Mouse (Mus musculus) embryonic stem cell, embryonic (primary cell): ENCODE measurements around the gene Slc50a1.

Experiments used
- CTCF ChIA-PET, 4 experiments: fragments of 300-600 bp in 2 of 4; fragments of 350-600 bp in 2 of 4; sonication (Branson Sonifier 250); formaldehyde crosslinking; loops; one replicate each; lab custom pipeline; 2022; ENCODE audit warnings: inconsistent platforms in 2 of 4; lab: Charles Lee
- POLR2A ChIA-PET, 4 experiments: fragments of 300-600 bp in 2 of 4; fragments of 350-600 bp in 2 of 4; sonication (Branson Sonifier 250); formaldehyde crosslinking; loops; one replicate each; lab custom pipeline; 2022; ENCODE audit warnings: antibody characterized with exemption in 4 of 4, inconsistent platforms in 1 of 4; lab: Charles Lee

Slc50a1 gene

DNA sequence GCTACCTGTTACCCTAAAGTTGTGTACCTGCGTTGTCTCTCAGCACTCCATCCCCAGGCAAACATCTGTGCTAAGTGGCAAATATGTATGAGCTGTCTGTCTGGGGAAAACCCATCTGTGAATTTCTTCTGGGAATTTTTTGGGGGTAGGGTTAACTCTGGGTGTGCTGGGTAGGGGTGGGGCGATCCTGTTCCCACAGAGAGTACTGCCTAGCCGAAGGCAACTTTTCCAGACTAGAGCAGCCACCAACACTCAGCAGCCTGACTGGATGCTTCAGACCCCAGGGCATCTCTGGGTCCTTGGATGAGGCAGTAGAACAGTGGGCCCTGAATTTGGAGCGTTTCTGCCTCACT is 11.9 kb upstream of the Slc50a1 start:
- CTCF ChIA-PET: interaction anchor here (0.5 to 7.1 kb wide), 27 partner anchors 11 to 558 kb away, joined by 3 to 39 read pairs (median 5); partner anchors contain the start of genes Krtcap2 (in 2 of the 4), Trim46 (in 2 of the 4), Dpm3 (in 1 of the 4) and Slc50a1 (in 1 of the 4)
- POLR2A ChIA-PET: interaction anchor here (0.6 to 4.3 kb wide), 15 partner anchors 9 to 1054 kb away, joined by 3 to 35 read pairs (median 4); partner anchors contain the start of genes Gba (in 1 of the 4), Krtcap2 (in 1 of the 4), Mtx1 (in 1 of the 4) and Slc50a1 (in 1 of the 4)

DNA sequence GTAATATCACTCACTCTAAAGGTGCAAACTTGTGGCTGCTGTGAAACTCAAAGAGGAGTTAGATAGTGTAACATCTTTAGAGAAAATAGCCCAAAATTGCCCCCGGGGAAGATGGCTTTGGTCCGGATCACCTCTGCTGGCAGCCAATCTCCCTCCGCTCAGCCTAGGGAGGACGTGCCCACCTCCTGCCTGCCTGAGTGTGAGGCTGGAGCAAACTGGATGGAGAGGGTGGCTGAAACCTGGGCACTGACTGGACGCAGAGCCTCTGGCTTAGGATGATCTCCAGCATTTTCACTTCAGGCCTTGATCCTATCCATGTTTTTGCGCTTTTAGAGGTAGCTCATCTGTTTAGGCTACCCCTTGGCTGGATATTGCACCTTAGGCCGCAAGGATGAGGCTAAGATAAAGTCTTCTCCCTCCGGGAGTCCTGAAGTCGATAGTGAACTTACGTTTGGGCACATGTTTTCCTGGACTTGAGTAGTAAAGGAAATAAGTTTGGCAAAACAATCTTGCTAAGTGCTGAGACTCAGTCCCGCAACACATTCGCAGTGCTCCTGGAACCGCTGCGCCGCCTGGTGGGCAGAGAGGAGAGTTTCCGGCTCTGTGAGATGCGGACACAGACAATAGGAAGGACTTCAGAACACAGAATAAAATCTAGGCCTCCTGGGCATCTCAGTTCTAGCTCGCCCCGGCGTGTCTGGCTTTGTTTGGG is 11.4 kb upstream of the Slc50a1 start:
- ChIA-PET CTCF (interaction anchor here (0.6 to 7.1 kb wide), 33 partner anchors 10 to 288 kb away, joined by 3 to 39 read pairs (median 4); partner anchors contain the start of genes Krtcap2 (in 3 of the 4), Trim46 (in 3 of the 4), Dpm3 (in 1 of the 4) and Slc50a1 (in 1 of the 4)), POLR2A (interaction anchor here (0.6 to 4.3 kb wide), 28 partner anchors 8 to 1055 kb away, joined by 3 to 35 read pairs (median 4); partner anchors contain the start of genes Slc50a1 (in 2 of the 4), Cks1b (in 1 of the 4), Efna3 (in 1 of the 4) and Gba (in 1 of the 4))

- ChIA-PET CTCF (interaction anchor here (0.5 to 7.1 kb wide), 24 partner anchors 9 to 289 kb away, joined by 3 to 39 read pairs (median 5); partner anchors contain the start of genes Krtcap2 (in 3 of the 4), Trim46 (in 3 of the 4) and Slc50a1 (in 1 of the 4)), POLR2A (interaction anchor here in 3 of 4 experiments (0.7 to 4.3 kb wide), 27 partner anchors 10 to 137 kb away, joined by 3 to 35 read pairs (median 4); partner anchors contain the start of genes Scamp3 (in 2 of the 3), Slc50a1 (in 2 of the 3), Cks1b (in 1 of the 3) and Clk2 (in 1 of the 3))
Observed at GRCm38 (mm10) chr3:89280606-89281511, 10.5 kb upstream of the Slc50a1 start, which contains the start of gene Efna1. Gene Efna1 (minus strand): TSS chr3:89281142.

GRCm38 (mm10) chr3:89280050-89280605 is 9.8 kb upstream of the Slc50a1 start:
- POLR2A ChIA-PET: interaction anchor here in 3 of 4 experiments (0.8 to 4.3 kb wide), 12 partner anchors 10 to 116 kb away, joined by 3 to 35 read pairs (median 4); partner anchors contain the start of genes Slc50a1 (in 2 of the 3), Clk2 (in 1 of the 3), Krtcap2 (in 1 of the 3) and Trim46 (in 1 of the 3)
- CTCF ChIA-PET: interaction anchor here in 2 of 4 experiments (1.2 to 7.1 kb wide), 8 partner anchors 9 to 98 kb away, joined by 4 to 39 read pairs (median 8); partner anchors contain the start of genes Krtcap2 (in 2 of the 2), Slc50a1 (in 1 of the 2) and Trim46 (in 1 of the 2)

DNA sequence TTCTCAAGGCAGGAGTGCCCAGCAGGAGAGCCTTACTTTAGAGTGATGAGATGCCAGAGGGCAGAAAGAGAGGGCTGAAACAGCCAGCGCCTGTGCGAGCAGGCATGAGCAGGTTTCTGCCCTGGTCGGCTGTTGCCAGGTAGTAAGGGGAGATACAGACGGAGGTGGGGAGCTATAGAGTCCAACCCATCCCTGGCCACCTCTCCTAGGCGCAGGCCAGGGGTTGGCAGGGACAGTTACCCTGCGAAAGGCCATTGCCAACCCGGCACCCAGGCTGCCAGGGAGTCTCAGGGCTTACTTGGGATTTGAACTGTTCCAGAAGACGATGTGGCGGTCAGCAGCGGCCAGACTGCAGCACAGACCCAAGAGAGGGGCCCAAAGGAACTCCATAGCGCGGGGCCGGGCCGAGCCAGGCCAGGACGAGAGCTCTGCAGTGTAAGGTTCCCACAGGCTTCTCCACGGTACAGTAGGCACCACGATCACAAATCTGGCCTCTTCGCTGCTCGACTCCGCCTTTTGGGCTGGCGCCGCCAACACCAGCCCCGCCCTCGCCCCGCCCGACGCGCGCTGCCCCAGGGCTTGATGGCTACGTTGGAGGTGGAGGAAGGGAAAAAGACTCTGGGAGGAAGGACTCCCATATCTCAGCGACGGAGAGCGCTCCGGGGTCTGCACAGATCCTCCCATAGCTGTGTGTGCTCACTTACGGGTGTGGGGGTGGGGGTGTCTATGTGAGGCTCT is 9.0 kb upstream of the Slc50a1 start:
- POLR2A ChIA-PET: interaction anchor here in 3 of 4 experiments (0.6 to 4.3 kb wide), 7 partner anchors 9 to 115 kb away, joined by 3 to 35 read pairs (median 4); partner anchors contain the start of genes Slc50a1 (in 2 of the 3) and Clk2 (in 1 of the 3)
- CTCF ChIA-PET: interaction anchor here in 2 of 4 experiments (0.9 to 7.1 kb wide), 9 partner anchors 9 to 99 kb away, joined by 3 to 31 read pairs (median 5); partner anchors contain the start of genes Krtcap2 (in 1 of the 2) and Slc50a1 (in 1 of the 2)

GRCm38 (mm10) chr3:89278643-89279042 is 8.3 kb upstream of the Slc50a1 start:
- POLR2A ChIA-PET: interaction anchor here in 3 of 4 experiments (0.5 to 4.3 kb wide), 5 partner anchors 8 to 142 kb away, joined by 3 to 35 read pairs (median 4); partner anchors contain the start of genes Slc50a1 (in 2 of the 3) and Clk2 (in 1 of the 3)
- CTCF ChIA-PET: interaction anchor here in 2 of 4 experiments (0.9 to 7.1 kb wide), 6 partner anchors 30 to 100 kb away, joined by 3 to 31 read pairs (median 4); partner anchors contain the start of gene Krtcap2 (in 1 of the 2)

GRCm38 (mm10) chr3:89278107-89278506 is 7.7 kb upstream of the Slc50a1 start:
- CTCF ChIA-PET: interaction anchor here in 2 of 4 experiments (0.6 to 1.2 kb wide), 4 partner anchors 30 to 118 kb away, joined by 3 read pairs; no protein-coding TSS in a partner anchor

DNA sequence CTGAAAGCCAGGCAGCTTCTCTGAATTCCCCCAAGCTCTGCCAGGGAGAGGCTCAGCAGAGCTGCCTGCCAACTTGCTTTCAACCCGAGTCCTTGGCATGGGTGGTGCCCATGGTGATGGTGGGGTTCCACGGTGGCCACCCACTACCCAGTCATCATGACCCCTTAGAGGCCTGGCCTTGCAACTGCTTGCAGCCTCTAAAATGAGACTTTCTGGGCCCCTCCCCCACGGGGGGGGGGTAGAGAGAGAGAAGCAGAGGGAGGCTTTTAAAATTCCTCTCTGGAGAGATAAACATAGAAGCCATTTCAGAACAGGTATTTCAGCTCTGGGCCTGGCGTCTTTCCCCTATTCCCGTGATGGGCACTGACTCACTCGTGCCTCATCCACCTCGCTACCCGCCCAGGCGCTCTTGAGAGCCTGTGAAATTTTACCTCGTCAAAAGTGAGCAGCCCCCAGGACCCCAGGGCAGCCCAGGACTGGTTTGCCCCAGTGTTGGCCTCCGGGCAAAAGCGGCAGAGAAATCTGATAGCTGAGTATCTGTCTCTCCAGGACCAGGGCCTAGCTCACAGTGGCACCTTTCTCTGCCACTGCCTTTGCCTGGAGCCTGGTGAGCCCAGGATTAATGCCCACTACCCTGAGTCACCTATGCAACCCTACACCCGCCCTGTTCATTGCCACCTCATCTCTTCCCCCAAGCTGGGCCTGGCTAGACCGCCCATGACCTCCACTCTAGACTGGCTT is 7.1 kb upstream of the Slc50a1 start:
- CTCF ChIA-PET: interaction anchor here in 3 of 4 experiments (0.6 to 1.2 kb wide), 6 partner anchors 26 to 129 kb away, joined by 3 read pairs; no protein-coding TSS in a partner anchor
- POLR2A ChIA-PET: interaction anchor here in 3 of 4 experiments (0.6 to 1.3 kb wide), 7 partner anchors 9 to 184 kb away, joined by 3 to 6 read pairs (median 3); partner anchors contain the start of gene Rusc1 (in 1 of the 3)

More at GRCm38 (mm10) chr3:89278107-89278506, 7.7 kb upstream of the Slc50a1 start:
- POLR2A ChIA-PET: interaction anchor here in 3 of 4 experiments (0.5 to 4.3 kb wide), 5 partner anchors 9 to 185 kb away, joined by 3 to 35 read pairs (median 3); partner anchors contain the start of genes Clk2 (in 1 of the 3), Rusc1 (in 1 of the 3) and Slc50a1 (in 1 of the 3)

DNA sequence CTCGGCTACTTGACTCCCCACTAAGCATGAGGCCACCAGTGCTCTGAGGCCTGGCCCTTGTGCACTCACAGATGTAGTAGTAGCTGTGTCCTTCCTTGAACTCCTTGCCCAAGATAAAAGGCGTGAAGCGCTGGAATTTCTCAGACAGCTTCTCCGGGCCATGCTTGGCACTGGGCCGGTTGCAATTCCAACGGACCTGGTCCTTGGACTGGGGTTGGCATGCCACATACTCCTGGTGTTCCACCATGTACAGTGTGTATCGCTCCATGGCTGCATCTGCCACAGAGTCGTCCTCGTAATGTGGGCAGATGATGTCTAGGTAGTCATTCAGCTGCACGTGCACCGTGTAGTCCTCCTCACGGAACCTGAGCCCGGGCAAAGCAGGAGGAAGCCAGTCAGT is 5.7 kb upstream of the Slc50a1 start:
- ChIA-PET POLR2A (no interaction called here), CTCF (interaction anchor here in 1 of 4 experiments (0.6 kb wide), 1 partner anchor 11 kb away, joined by 3 read pairs; no protein-coding TSS in a partner anchor)

- ChIA-PET POLR2A (interaction anchor here in 2 of 4 experiments (0.8 to 6.2 kb wide), 2 partner anchors 8 to 28 kb away, joined by 3 to 35 read pairs; partner anchors contain the start of gene Efna1 (in 1 of the 2)), CTCF (interaction anchor here (0.5 to 4.0 kb wide), 9 partner anchors 9 to 106 kb away, joined by 3 to 25 read pairs (median 4); partner anchors contain the start of gene Efna1 (in 1 of the 4))
Observed at GRCm38 (mm10) chr3:89271760-89272159, 1.4 kb upstream of the Slc50a1 start.

DNA sequence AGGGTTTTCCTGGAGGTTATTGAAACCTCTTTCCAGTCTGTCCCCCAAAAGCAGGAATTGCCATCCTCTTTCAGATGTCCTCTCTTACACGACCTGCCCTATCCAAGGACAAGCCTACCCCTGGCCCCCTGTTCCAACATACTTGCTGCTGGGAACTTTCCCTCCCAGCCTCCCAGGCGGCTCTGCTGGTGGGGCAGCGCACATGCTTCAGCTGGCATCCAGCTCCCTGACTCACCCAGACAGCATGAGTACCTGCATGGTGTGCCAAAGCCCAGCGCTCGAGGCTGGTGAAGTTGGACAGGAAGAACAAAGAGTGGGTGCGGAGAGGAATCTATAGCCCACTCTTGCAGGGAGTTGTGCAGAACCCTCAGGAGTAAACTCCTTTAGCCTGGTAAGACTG is 521 bp upstream of the Slc50a1 start:
- POLR2A ChIA-PET: interaction anchor here in 2 of 4 experiments (0.9 to 6.2 kb wide), 13 partner anchors 8 to 181 kb away, joined by 3 to 35 read pairs (median 4); partner anchors contain the start of genes Efna1 (in 2 of the 2), Clk2 (in 1 of the 2) and Scamp3 (in 1 of the 2)

DNA sequence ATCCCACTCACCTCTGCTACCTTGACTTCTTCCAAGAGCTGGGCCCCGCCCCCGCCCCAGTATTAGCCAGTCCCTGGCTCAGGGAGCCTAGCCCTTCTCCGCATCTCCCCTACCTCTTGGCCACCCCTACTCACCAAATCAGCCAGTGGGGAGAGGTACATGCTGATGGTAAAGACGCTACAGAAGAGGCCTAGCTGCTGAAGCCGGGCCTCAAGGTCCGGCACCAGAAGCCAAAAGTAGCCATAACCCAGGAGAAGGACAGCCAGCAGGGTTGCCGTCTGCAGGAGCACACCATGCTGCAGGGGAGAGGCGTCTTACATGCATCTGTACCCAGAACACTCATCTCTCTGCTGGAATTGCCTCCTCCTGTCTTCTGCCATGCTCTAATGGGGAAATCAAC is 1.5 kb downstream of the Slc50a1 start:
- ChIA-PET POLR2A (interaction anchor here in 3 of 4 experiments (0.6 to 6.2 kb wide), 8 partner anchors 11 to 247 kb away, joined by 3 to 35 read pairs (median 4); partner anchors contain the start of genes Efna1 (in 2 of the 3), Mtx1 (in 1 of the 3) and Pbxip1 (in 1 of the 3)), CTCF (interaction anchor here in 3 of 4 experiments (0.5 to 4.0 kb wide), 8 partner anchors 13 to 1020 kb away, joined by 3 to 25 read pairs (median 3); no protein-coding TSS in a partner anchor)

More for the DNA sequence above, 521 bp upstream of the Slc50a1 start:
- CTCF ChIA-PET: interaction anchor here (0.6 to 4.0 kb wide), 8 partner anchors 10 to 267 kb away, joined by 3 to 25 read pairs (median 4); partner anchors contain the start of genes Dpm3 (in 1 of the 4), Efna1 (in 1 of the 4) and Fdps (in 1 of the 4)

DNA sequence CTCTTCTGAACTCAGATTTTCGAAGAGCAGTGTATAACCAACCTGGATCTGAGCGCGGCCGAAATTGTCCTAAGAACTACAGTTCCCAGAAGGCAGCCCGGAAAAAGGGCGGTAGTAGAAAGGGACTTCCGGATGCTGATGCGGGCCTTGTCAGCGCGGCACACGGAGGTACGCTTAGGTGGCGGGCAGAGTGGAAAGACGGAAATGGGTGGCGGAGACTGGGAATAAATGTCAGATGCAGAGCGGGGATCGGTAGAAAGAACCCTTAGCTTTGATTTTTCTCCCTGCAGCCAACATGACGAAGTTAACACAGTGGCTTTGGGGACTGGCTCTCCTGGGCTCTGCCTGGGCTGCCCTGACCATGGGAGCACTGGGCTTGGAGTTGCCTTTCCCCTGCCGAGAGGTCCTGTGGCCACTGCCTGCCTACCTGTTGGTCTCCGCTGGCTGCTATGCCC is 3.9 kb downstream of the Slc50a1 start:
- CTCF ChIA-PET: interaction anchor here in 2 of 4 experiments (0.6 to 1.4 kb wide), 4 partner anchors 15 to 190 kb away, joined by 3 to 4 read pairs (median 3); partner anchors contain the start of genes Adam15 (in 1 of the 2) and Efna1 (in 1 of the 2)
- POLR2A ChIA-PET: interaction anchor here in 2 of 4 experiments (0.6 to 6.2 kb wide), 8 partner anchors 10 to 651 kb away, joined by 3 to 35 read pairs (median 4); partner anchors contain the start of genes Efna1 (in 2 of the 2), Krtcap2 (in 1 of the 2) and Trim46 (in 1 of the 2)

GRCm38 (mm10) chr3:89262417-89262816 is 8.0 kb downstream of the Slc50a1 start:
- ChIA-PET CTCF (interaction anchor here in 3 of 4 experiments (0.7 to 1.8 kb wide), 4 partner anchors 18 to 571 kb away, joined by 4 to 6 read pairs (median 4); no protein-coding TSS in a partner anchor), POLR2A (interaction anchor here in 1 of 4 experiments (1.2 kb wide), 1 partner anchor 33 kb away, joined by 3 read pairs; no protein-coding TSS in a partner anchor)
